Mouse (Mus musculus) embryonic facial prominence, embryonic 10.5 days (tissue): ENCODE measurements at regions not wholly inside any gene's neighbourhood (a gene's known extent, or its start where the extent isn't known, plus 50 kb on each side); places are given as distances from the start of the nearest gene placed in this dataset.

Source experiments
- DNase-seq: peaks from one replicate; pipeline ENCODE4 v3.0.0-alpha.2; 2017; ENCODE audit warnings: low spot score
- H3K27ac ChIP-seq: fragments of 300-500 bp; sonication (generic); replicated peaks from 2 replicates; pipeline ENCODE4 v1.5.1; 2016; ENCODE audit warnings: mild to moderate bottlenecking
- H3K27me3 ChIP-seq: fragments of 300-500 bp; sonication (generic); replicated peaks from 2 replicates; pipeline ENCODE4 v1.6.1; 2016; ENCODE audit warnings: low read depth, mild to moderate bottlenecking; ENCODE audit not compliant: poor library complexity, severe bottlenecking
- H3K36me3 ChIP-seq: fragments of 300-500 bp; sonication (generic); replicated peaks from 2 replicates; pipeline ENCODE4 v1.6.1; 2016; ENCODE audit warnings: mild to moderate bottlenecking, moderate library complexity
- H3K4me1 ChIP-seq: fragments of 300-500 bp; sonication (generic); 2 replicates; pipeline ENCODE4 v1.6.1; 2016
- H3K4me3 ChIP-seq: fragments of 300-500 bp; sonication (generic); 2 replicates; pipeline ENCODE4 v1.5.1; 2016; ENCODE audit warnings: mild to moderate bottlenecking, moderate library complexity
- H3K9me3 ChIP-seq: fragments of 300-500 bp; sonication (generic); 2 replicates; pipeline ENCODE4 v1.6.1; 2016; ENCODE audit warnings: mild to moderate bottlenecking
- WGBS: fragments of 180-500 bp; shearing (Covaris S2); methylation state at CpG from one replicate; pipeline ENCODE4 v1.1.7; 2016; 5-methylcytosine and 5-hydroxymethylcytosine counted together

- Histone ChIP-seq H3K4me1 (peaks cover 18% of the 10 kb centered on the region), H3K4me3 (peak overlapping the region; percentile 57), H3K27ac (peak overlapping the region; percentile 88), H3K9me3 (no peaks in the 10 kb centered on the region), H3K27me3 (0 out of 2 replicates have a peak, but pooled peaks cover 3% of the 10 kb centered on the region), H3K36me3 (no peaks in the 10 kb centered on the region)
- 32% methylated on average over 30 of the region's 30 CpGs for WGBS
- DNase-seq, result peak; percentile 67
Measured at GRCm38 (mm10) chr12:69461888-69462840, 89.9 kb upstream of the Gm9887 start.

GRCm38 (mm10) chr12:69460552-69461079, 88.4 kb upstream of the Gm9887 start:
- no peak for DNase-seq
- WGBS, result 68% methylated on average over 3 of the region's 3 CpGs

GRCm38 (mm10) chr12:69458170-69458841, 86.0 kb upstream of the Gm9887 start:
- H3K9me3 ChIP-seq, result no peaks in the 10 kb centered on the region
- H3K36me3 ChIP-seq, result no peaks in the 10 kb centered on the region
- DNase-seq, result no peak
- 0 out of 2 replicates have a peak, but pooled peaks cover 3% of the 10 kb centered on the region for H3K27me3 ChIP-seq
- no peak overlapping the region for H3K4me3 ChIP-seq
- peaks cover 15% of the 10 kb centered on the region for H3K4me1 ChIP-seq
- H3K27ac ChIP-seq, result no peak overlapping the region
- WGBS, result 79% methylated on average over 14 of the region's 14 CpGs

More at GRCm38 (mm10) chr12:69460552-69461079, 88.4 kb upstream of the Gm9887 start:
- Histone ChIP-seq H3K27me3 (0 out of 2 replicates have a peak, but pooled peaks cover 3% of the 10 kb centered on the region), H3K4me3 (no peak overlapping the region), H3K9me3 (no peaks in the 10 kb centered on the region), H3K27ac (no peak overlapping the region), H3K4me1 (peaks cover 15% of the 10 kb centered on the region), H3K36me3 (no peaks in the 10 kb centered on the region)

GRCm38 (mm10) chr12:69456746-69457145, 84.5 kb upstream of the Gm9887 start:
- Histone ChIP-seq H3K4me1 (peaks cover 5% of the 10 kb centered on the region), H3K36me3 (no peaks in the 10 kb centered on the region), H3K4me3 (no peak overlapping the region), H3K9me3 (no peaks in the 10 kb centered on the region), H3K27ac (no peak overlapping the region), H3K27me3 (0 out of 2 replicates have a peak, but pooled peaks cover 10% of the 10 kb centered on the region)
- 94% methylated on average over 3 of the region's 3 CpGs for WGBS
- DNase-seq, result no peak

GRCm38 (mm10) chr12:69456116-69456515, 83.9 kb upstream of the Gm9887 start:
- Histone ChIP-seq H3K36me3 (no peaks in the 10 kb centered on the region), H3K9me3 (no peaks in the 10 kb centered on the region), H3K4me3 (no peak overlapping the region), H3K27me3 (0 out of 2 replicates have a peak, but pooled peaks cover 10% of the 10 kb centered on the region), H3K27ac (no peak overlapping the region), H3K4me1 (no peaks in the 10 kb centered on the region)
- 91% methylated on average over 12 of the region's 12 CpGs for WGBS
- DNase-seq, result no peak

GRCm38 (mm10) chr12:69455566-69455965, 83.3 kb upstream of the Gm9887 start:
- 78% methylated on average over 5 of the region's 5 CpGs for WGBS

GRCm38 (mm10) chr12:69453544-69453943, 81.3 kb upstream of the Gm9887 start:
- no peaks in the 10 kb centered on the region for H3K4me1 ChIP-seq
- no peak overlapping the region for H3K4me3 ChIP-seq
- 86% methylated on average over 6 of the region's 6 CpGs for WGBS
- H3K27me3 ChIP-seq, result 0 out of 2 replicates have a peak, but pooled peaks cover 10% of the 10 kb centered on the region
- DNase-seq, result no peak
- H3K9me3 ChIP-seq, result no peaks in the 10 kb centered on the region
- H3K36me3 ChIP-seq, result no peaks in the 10 kb centered on the region
- no peak overlapping the region for H3K27ac ChIP-seq

More at GRCm38 (mm10) chr12:69455566-69455965, 83.3 kb upstream of the Gm9887 start:
- H3K36me3 ChIP-seq, result no peaks in the 10 kb centered on the region
- H3K27me3 ChIP-seq, result 0 out of 2 replicates have a peak, but pooled peaks cover 10% of the 10 kb centered on the region
- no peaks in the 10 kb centered on the region for H3K4me1 ChIP-seq
- DNase-seq, result no peak
- no peaks in the 10 kb centered on the region for H3K9me3 ChIP-seq
- no peak overlapping the region for H3K4me3 ChIP-seq
- no peak overlapping the region for H3K27ac ChIP-seq

GRCm38 (mm10) chr12:69452986-69453385, 80.7 kb upstream of the Gm9887 start:
- Histone ChIP-seq H3K36me3 (no peaks in the 10 kb centered on the region), H3K27ac (no peak overlapping the region), H3K4me3 (no peak overlapping the region), H3K4me1 (peaks cover 5% of the 10 kb centered on the region), H3K9me3 (no peaks in the 10 kb centered on the region), H3K27me3 (0 out of 2 replicates have a peak, but pooled peaks cover 10% of the 10 kb centered on the region)
- WGBS, result 90% methylated on average over 10 of the region's 10 CpGs
- DNase-seq, result no peak

- WGBS, result 76% methylated on average over 6 of the region's 6 CpGs
- Histone ChIP-seq H3K9me3 (no peaks in the 10 kb centered on the region), H3K27me3 (0 out of 2 replicates have a peak, but pooled peaks cover 7% of the 10 kb centered on the region), H3K4me1 (peaks cover 23% of the 10 kb centered on the region), H3K4me3 (no peak overlapping the region), H3K36me3 (no peaks in the 10 kb centered on the region), H3K27ac (no peak overlapping the region)
- no peak for DNase-seq
Measured at GRCm38 (mm10) chr12:69451110-69451509, 78.9 kb upstream of the Gm9887 start.

- 62% methylated on average over 14 of the region's 14 CpGs for WGBS
- H3K27ac ChIP-seq, result peak overlapping the region; percentile 30; the same call in 1 of the 2 replicates
Measured at GRCm38 (mm10) chr12:69447962-69448767, 75.9 kb upstream of the Gm9887 start.

GRCm38 (mm10) chr12:69447322-69447827, 75.1 kb upstream of the Gm9887 start:
- 77% methylated on average over 9 of the region's 9 CpGs for WGBS
- no peaks in the 10 kb centered on the region for H3K9me3 ChIP-seq
- H3K36me3 ChIP-seq, result no peaks in the 10 kb centered on the region
- peak overlapping the region; percentile 83 for H3K27ac ChIP-seq
- H3K27me3 ChIP-seq, result 0 out of 2 replicates have a peak, but pooled peaks cover 7% of the 10 kb centered on the region
- DNase-seq, result no peak
- no peak overlapping the region for H3K4me3 ChIP-seq
- H3K4me1 ChIP-seq, result peaks cover 31% of the 10 kb centered on the region

More at GRCm38 (mm10) chr12:69447962-69448767, 75.9 kb upstream of the Gm9887 start:
- no peaks in the 10 kb centered on the region for H3K9me3 ChIP-seq
- H3K27me3 ChIP-seq, result 0 out of 2 replicates have a peak, but pooled peaks cover 7% of the 10 kb centered on the region
- H3K4me3 ChIP-seq, result no peak overlapping the region
- peaks cover 28% of the 10 kb centered on the region for H3K4me1 ChIP-seq
- H3K36me3 ChIP-seq, result no peaks in the 10 kb centered on the region
- DNase-seq, result no peak
